Mouse (Mus musculus) embryonic facial prominence, embryonic 14.5 days (tissue): ENCODE measurements around the gene Fpgs. TPM values are rescaled to one million over a fixed set of nuclear protein-coding genes. Genes with fewer than 3 reads are reported as not detected.
A peak's percentile ranks its signal among the peaks of the same experiment; 100 is the strongest.

Experiments
- ATAC-seq: fragments of 200-750 bp; cut with Nextera tagmentation; 2 replicates; pipeline ENCODE4 v1.8.0; 2017; ENCODE audit warnings: low read depth, moderate number of reproducible peaks, moderate TSS enrichment
- DNase-seq: peaks from one replicate; pipeline ENCODE4 v3.0.0-alpha.2; 2015; ENCODE audit warnings: low spot score
- H3K27ac ChIP-seq: fragments of 300-500 bp; sonication (generic); replicated peaks from 2 replicates; pipeline ENCODE4 v1.5.1; 2014; ENCODE audit warnings: low read depth, mild to moderate bottlenecking, low read length, moderate library complexity
- H3K27me3 ChIP-seq: fragments of 300-500 bp; sonication (generic); replicated peaks from 2 replicates; pipeline ENCODE4 v1.6.1; 2014; ENCODE audit warnings: low read length; ENCODE audit not compliant: control insufficient read depth, insufficient read depth
- H3K36me3 ChIP-seq: fragments of 300-500 bp; sonication (generic); 2 replicates; pipeline ENCODE4 v1.6.1; 2014; ENCODE audit warnings: low read length, mixed read lengths; ENCODE audit not compliant: control insufficient read depth, insufficient read depth
- H3K4me1 ChIP-seq: fragments of 300-500 bp; sonication (generic); 2 replicates; pipeline ENCODE4 v1.6.1; 2014; ENCODE audit warnings: antibody characterized with exemption, low read length; ENCODE audit not compliant: control insufficient read depth, insufficient read depth
- H3K4me2 ChIP-seq: fragments of 300-500 bp; sonication (generic); 2 replicates; pipeline ENCODE4 v1.6.1; 2014; ENCODE audit warnings: low read depth, mild to moderate bottlenecking, low read length, moderate library complexity, mixed read lengths
- H3K4me3 ChIP-seq: fragments of 300-500 bp; sonication (generic); 2 replicates; pipeline ENCODE4 v1.5.1; 2014; ENCODE audit warnings: low read depth, mild to moderate bottlenecking, low read length
- H3K9ac ChIP-seq: fragments of 300-500 bp; sonication (generic); 2 replicates; pipeline ENCODE4 v1.6.1; 2014; ENCODE audit warnings: low read depth, mild to moderate bottlenecking, low read length, moderate library complexity, mixed read lengths
- H3K9me3 ChIP-seq: fragments of 300-500 bp; sonication (generic); 2 replicates; pipeline ENCODE4 v1.6.1; 2016; ENCODE audit warnings: low read length; ENCODE audit not compliant: control insufficient read depth
- WGBS: fragments of 180-500 bp; shearing (Covaris S2); extraction: QIAGEN DNeasy Blood & Tissue Kit; methylation state at CpG from one replicate; pipeline ENCODE4 v1.1.7; 2014; 5-methylcytosine and 5-hydroxymethylcytosine counted together
- polyA plus RNA-seq: library from polyadenylated mRNA; unstranded; fragments of >200 nt; fragmentation: Nextera tagmentation; extraction: Ambion mirVana; gene quantifications from 2 replicates; pipeline ENCODE4 v1.2.1, GENCODE M21; 2014

Gene Fpgs
- polyA plus RNA-seq, 1 experiment from 2014 or later: 28.2 TPM

DNA sequence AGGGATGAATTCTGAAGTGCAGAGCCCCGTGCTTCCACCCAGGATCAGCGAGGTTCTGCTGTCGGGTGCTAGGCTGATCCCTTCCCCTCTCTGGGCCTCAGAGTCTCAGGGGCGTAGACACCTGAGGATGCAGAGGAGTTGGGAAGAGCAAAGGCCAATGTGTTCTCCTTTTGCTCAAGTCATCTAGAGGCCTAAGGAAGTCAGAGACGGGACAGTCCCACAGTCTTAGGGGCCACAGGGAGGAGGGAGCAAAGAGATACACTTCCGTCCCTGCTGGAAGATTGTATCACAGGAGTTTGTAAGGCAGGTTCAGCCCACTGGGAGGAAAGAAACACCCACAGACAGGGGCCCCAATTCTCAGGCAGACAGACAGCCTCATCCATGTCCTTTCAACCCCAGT is 18.1 kb upstream of the Fpgs start:
- Histone ChIP-seq H3K27me3 (no peaks in the 10 kb centered on the region), H3K9me3 (no peaks in the 10 kb centered on the region), H3K4me1 (peaks cover 20% of the 10 kb centered on the region; the same call in 1 of the 2 replicates), H3K9ac (peak overlapping the region; percentile 38), H3K36me3 (no peaks in the 10 kb centered on the region), H3K4me3 (peak overlapping the region; percentile 11), H3K4me2 (peak overlapping the region; percentile 42), H3K27ac (no peak overlapping the region)
- ATAC-seq: no peak
- WGBS: 49% methylated on average over 6 of the region's 6 CpGs
- DNase-seq: no peak

DNA sequence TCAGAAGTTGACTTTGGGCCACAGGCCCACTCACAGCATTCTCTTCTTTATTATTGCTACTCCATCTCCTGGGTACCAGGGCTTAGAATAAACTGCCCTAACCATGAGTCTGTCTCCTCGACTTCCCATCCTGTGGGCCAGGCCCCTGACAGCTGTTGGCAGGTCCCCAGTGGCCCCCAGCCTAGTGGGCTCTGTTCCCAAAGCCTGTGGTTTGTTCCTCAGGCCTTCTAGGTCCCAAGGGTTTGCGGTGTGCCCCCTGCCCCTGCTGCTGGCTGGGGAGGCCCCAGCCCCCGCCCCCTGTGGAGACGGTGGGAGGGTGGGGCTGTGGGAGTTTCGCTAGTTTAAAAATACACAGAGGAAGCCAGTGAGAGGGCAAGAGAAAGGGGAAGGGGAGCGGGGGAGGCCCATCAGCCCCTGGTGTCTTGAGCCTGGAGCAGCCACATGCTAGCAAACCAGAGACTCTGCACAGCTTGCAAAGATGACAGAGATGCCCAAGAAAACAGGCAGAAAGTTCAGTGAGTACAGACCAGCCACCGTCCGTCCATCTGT is 16.8 kb upstream of the Fpgs start, which contains the start of gene Sh2d3c:
Gene Sh2d3c (plus strand): TSS at position 375 of the 549 bp plus-strand sequence.
- no peaks in the 10 kb centered on the region for H3K27me3 ChIP-seq
- peak within 1 kb of the TSS; percentile 35 for H3K27ac ChIP-seq
- peak within 1 kb of the TSS; percentile 38 for H3K9ac ChIP-seq
- ATAC-seq (peak; percentile 53), DNase-seq (peak; percentile 74)
- no peaks in the 10 kb centered on the region for H3K36me3 ChIP-seq
- WGBS: 30% methylated on average over 8 of the region's 8 CpGs
- H3K9me3 ChIP-seq: no peaks in the 10 kb centered on the region
- H3K4me1 ChIP-seq: peaks cover 20% of the 10 kb centered on the region; the same call in 1 of the 2 replicates
- peak within 1 kb of the TSS; percentile 42 for H3K4me2 ChIP-seq
- H3K4me3 ChIP-seq: peak within 1 kb of the TSS; percentile 11

GRCm38 (mm10) chr2:32720053-32720452 is 16.1 kb upstream of the Fpgs start:
- ATAC-seq (no peak), DNase-seq (no peak)
- peaks cover 20% of the 10 kb centered on the region; the same call in 1 of the 2 replicates for H3K4me1 ChIP-seq
- H3K9ac ChIP-seq: no peak overlapping the region
- H3K4me2 ChIP-seq: no peak overlapping the region
- no peak overlapping the region for H3K27ac ChIP-seq
- no peaks in the 10 kb centered on the region for H3K27me3 ChIP-seq
- no peaks in the 10 kb centered on the region for H3K9me3 ChIP-seq
- WGBS: 89% methylated on average over 3 of the region's 3 CpGs
- H3K4me3 ChIP-seq: no peak overlapping the region
- no peaks in the 10 kb centered on the region for H3K36me3 ChIP-seq

- ATAC-seq: peak; percentile 30
- WGBS: 40% methylated on average over 9 of the region's 9 CpGs
- DNase-seq: peak; percentile 64
These were observed 14.8 kb upstream of the Fpgs start for GRCm38 (mm10) chr2:32718761-32719160.

GRCm38 (mm10) chr2:32714987-32715425 is 11.1 kb upstream of the Fpgs start:
- Histone ChIP-seq H3K27ac (peak overlapping the region; percentile 44; the same call in 1 of the 2 replicates), H3K27me3 (no peaks in the 10 kb centered on the region), H3K4me3 (no peak overlapping the region), H3K4me1 (0 out of 2 replicates have a peak, but pooled peaks cover 3% of the 10 kb centered on the region), H3K4me2 (no peak overlapping the region), H3K36me3 (peaks cover 7% of the 10 kb centered on the region), H3K9ac (no peak overlapping the region; the same call in 1 of the 2 replicates), H3K9me3 (no peaks in the 10 kb centered on the region)
- ATAC-seq (no peak), DNase-seq (peak; percentile 36)
- WGBS: 63% methylated on average over 4 of the region's 4 CpGs

More at GRCm38 (mm10) chr2:32718761-32719160, 14.8 kb upstream of the Fpgs start:
- peak overlapping the region; percentile 52 for H3K27ac ChIP-seq
- H3K4me3 ChIP-seq: no peak overlapping the region
- no peaks in the 10 kb centered on the region for H3K27me3 ChIP-seq
- H3K9me3 ChIP-seq: no peaks in the 10 kb centered on the region
- no peaks in the 10 kb centered on the region for H3K36me3 ChIP-seq
- no peak overlapping the region for H3K4me2 ChIP-seq
- H3K9ac ChIP-seq: no peak overlapping the region
- H3K4me1 ChIP-seq: peaks cover 20% of the 10 kb centered on the region; the same call in 1 of the 2 replicates

GRCm38 (mm10) chr2:32714117-32714986 is 10.4 kb upstream of the Fpgs start:
- peak overlapping the region; percentile 86 for H3K9ac ChIP-seq
- peaks cover 14% of the 10 kb centered on the region for H3K36me3 ChIP-seq
- no peaks in the 10 kb centered on the region for H3K9me3 ChIP-seq
- H3K4me3 ChIP-seq: no peak overlapping the region; the same call in 1 of the 2 replicates
- 0 out of 2 replicates have a peak, but pooled peaks cover 3% of the 10 kb centered on the region for H3K4me1 ChIP-seq
- H3K4me2 ChIP-seq: 0 out of 2 replicates have a peak overlapping the region, but pooled peaks have one; percentile 56
- ATAC-seq (no peak), DNase-seq (no peak)
- 45% methylated on average over 11 of the region's 11 CpGs for WGBS
- H3K27ac ChIP-seq: peak overlapping the region; percentile 95
- H3K27me3 ChIP-seq: no peaks in the 10 kb centered on the region

GRCm38 (mm10) chr2:32712934-32713817 is 9.2 kb upstream of the Fpgs start, which contains the start of gene Cdk9:
Cdk9 (minus strand) TSS chr2:32713076.
- WGBS: 0% methylated on average over 24 of the region's 79 CpGs
- Histone ChIP-seq H3K9me3 (no peaks in the 10 kb centered on the region), H3K4me1 (0 out of 2 replicates have a peak, but pooled peaks cover 3% of the 10 kb centered on the region), H3K4me3 (peak within 1 kb of the TSS; percentile 91), H3K27me3 (no peaks in the 10 kb centered on the region), H3K4me2 (peak within 1 kb of the TSS; percentile 78), H3K27ac (peak within 1 kb of the TSS; percentile 95), H3K9ac (peak within 1 kb of the TSS; percentile 86), H3K36me3 (peaks cover 25% of the 10 kb centered on the region)
- DNase-seq (peak; percentile 94), ATAC-seq (peak; percentile 91)

DNA sequence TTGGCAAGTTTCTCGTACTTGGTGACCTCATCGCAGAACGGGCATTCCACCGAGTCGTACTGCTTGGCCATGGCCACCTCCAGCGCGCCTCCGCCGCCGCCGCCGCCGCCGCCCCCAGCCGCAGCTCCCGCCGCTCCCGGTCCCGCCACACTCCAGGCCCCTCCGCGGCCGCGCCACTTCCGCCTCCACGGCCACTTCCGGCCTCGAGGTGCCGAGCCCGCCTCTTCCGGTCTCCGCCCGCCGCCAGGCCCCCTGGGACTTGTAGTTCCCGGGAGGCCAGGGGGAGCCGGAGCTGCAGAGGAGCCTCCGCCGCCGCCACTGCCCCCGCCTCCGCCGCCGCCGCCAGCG is 8.6 kb upstream of the Fpgs start:
- peak overlapping the region; percentile 86 for H3K9ac ChIP-seq
- H3K9me3 ChIP-seq: no peaks in the 10 kb centered on the region
- 0 out of 2 replicates have a peak, but pooled peaks cover 3% of the 10 kb centered on the region for H3K4me1 ChIP-seq
- peaks cover 32% of the 10 kb centered on the region for H3K36me3 ChIP-seq
- peak overlapping the region; percentile 78 for H3K4me2 ChIP-seq
- ATAC-seq (peak; percentile 93), DNase-seq (peak; percentile 95)
- H3K4me3 ChIP-seq: peak overlapping the region; percentile 91
- peak overlapping the region; percentile 95 for H3K27ac ChIP-seq
- H3K27me3 ChIP-seq: no peaks in the 10 kb centered on the region
- WGBS: no CpG with 5 or more reads among the region's 44 CpGs
